Mouse (Mus musculus): Measurements from ENCODE around the gene Fars2. TPM values are rescaled to one million over a fixed set of nuclear protein-coding genes. Genes with fewer than 3 reads are reported as not detected.
"Not testable (repeated sequence)": the region's sequence is repeated elsewhere in the genome, so short reads cannot be mapped to it uniquely, and the experiment has no call there.

Fars2 gene
- polyA plus RNA-seq, 1 experiment from 2014 or later: 32.5 TPM

DNA sequence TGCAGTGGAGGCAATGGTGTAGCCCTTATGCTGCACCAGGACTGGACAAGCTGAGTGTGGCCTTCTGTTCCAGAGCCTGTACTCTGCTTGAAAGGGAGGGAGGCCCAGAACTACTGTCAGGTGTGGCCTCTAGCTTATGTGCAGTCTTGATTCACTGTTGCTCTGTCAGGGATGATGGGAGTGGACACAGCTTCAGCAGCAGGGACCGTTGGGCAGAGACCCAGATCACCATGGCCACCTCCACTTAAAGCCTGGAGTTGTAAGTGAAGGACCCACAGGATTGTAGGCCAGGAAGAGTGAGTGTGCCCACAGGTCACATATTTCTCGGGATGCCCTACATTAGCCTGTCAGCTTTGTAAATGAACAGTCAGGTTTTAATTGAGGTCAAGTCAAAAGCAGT lies 283.8 kb downstream of the Fars2 start:
- Histone ChIP-seq H3K9me3 (ENCODE audit: control insufficient read depth, low read length) (no peaks in the 10 kb centered on the region), H3K36me3 (ENCODE audit: control insufficient read depth, insufficient read depth, low read length) (no peaks in the 10 kb centered on the region), H3K27ac (replicated peaks; ENCODE audit: low read depth, low read length) (no peak overlapping the region), H3K4me1 (ENCODE audit: control insufficient read depth, insufficient read depth, low read length) (no peaks in the 10 kb centered on the region), H3K4me3 (ENCODE audit: low read depth, low read length) (no peak overlapping the region), H3K9ac (ENCODE audit: low read depth, low read length) (no peak overlapping the region), H3K4me2 (ENCODE audit: low read depth, low read length) (no peak overlapping the region), H3K27me3 (replicated peaks; ENCODE audit: control insufficient read depth, insufficient read depth, low read length) (no peaks in the 10 kb centered on the region)
- DNase-seq (ENCODE audit: low spot score) (no peak), ATAC-seq (ENCODE audit: low read depth) (no peak)
- WGBS: 63% methylated on average over 2 of the region's 2 CpGs

DNA sequence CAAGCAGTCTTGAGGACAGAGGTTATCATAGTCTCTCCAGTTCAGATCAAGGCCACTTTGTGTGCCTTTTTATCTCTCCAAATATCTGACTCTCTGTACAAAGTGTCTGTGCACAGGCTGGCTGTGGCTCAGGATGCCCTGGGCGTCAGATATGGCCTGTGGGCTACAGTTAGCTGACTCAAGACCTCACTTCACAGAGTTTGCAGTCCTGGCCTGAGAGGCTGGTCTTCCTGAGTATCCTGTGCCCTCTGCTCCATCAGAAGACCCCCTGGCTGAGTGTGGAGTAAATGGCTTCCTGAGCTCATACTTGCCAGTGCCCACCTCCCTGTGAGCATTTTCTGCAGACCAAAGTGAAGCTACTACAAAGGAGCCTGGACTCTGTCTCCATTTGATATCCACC lies 296.1 kb downstream of the Fars2 start:
- H3K9ac ChIP-seq (ENCODE audit: low read depth, low read length): no peak overlapping the region
- ATAC-seq (ENCODE audit: low read depth) (no peak), DNase-seq (ENCODE audit: low spot score) (no peak)
- H3K9me3 ChIP-seq (ENCODE audit: control insufficient read depth, low read length): no peaks in the 10 kb centered on the region
- H3K27ac ChIP-seq (replicated peaks; ENCODE audit: low read depth, low read length): no peak overlapping the region
- 92% methylated on average over 1 of the region's 1 CpGs for WGBS
- no peaks in the 10 kb centered on the region for H3K27me3 ChIP-seq (replicated peaks; ENCODE audit: control insufficient read depth, insufficient read depth, low read length)
- H3K4me2 ChIP-seq (ENCODE audit: low read depth, low read length): no peak overlapping the region
- no peak overlapping the region for H3K4me3 ChIP-seq (ENCODE audit: low read depth, low read length)
- no peaks in the 10 kb centered on the region for H3K4me1 ChIP-seq (ENCODE audit: control insufficient read depth, insufficient read depth, low read length)
- no peaks in the 10 kb centered on the region for H3K36me3 ChIP-seq (ENCODE audit: control insufficient read depth, insufficient read depth, low read length)

DNA sequence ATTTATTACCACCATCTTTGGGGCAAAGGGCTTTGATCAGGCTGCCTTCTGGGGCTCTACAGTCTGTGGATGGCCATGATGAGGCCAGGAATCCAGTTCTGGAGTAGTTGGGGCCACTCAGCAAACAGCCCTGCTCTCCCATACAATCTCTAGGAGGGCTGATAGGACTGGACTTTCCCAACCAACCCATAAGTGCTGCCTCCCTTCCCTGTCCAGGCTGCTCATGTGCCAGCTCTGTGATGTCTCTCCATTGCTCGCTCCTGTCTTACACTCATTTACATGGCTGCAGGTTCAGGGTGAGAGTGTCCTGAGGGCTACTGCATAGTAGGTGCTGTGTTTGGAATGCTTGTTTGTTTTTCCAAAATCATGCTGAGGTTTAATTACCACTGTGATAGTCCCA lies 298.0 kb downstream of the Fars2 start:
- 94% methylated on average over 1 of the region's 1 CpGs for WGBS
- no peak for ATAC-seq (ENCODE audit: low read depth)

DNA sequence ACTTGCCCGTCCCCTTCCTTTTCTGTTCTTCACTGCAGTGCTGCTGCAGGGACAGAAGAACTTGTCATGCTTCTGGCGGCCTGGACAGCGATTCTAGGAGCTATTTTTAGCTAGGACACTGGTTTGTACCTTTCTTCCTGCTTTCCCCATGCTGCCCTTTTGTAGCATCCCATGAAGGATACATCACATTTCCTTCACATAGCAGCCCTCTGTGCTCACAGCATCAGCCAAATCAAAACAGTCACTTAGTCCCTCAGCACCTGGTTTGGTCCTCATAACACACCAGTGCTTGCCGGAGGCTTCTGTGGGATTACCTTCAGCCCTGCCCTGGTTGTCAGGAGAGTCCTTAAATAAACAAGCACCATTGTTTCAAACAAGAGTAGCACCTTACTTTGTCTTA lies 299.3 kb downstream of the Fars2 start:
- no peaks in the 10 kb centered on the region for H3K27me3 ChIP-seq (replicated peaks; ENCODE audit: control insufficient read depth, insufficient read depth, low read length)
- H3K4me1 ChIP-seq (ENCODE audit: control insufficient read depth, insufficient read depth, low read length): no peaks in the 10 kb centered on the region
- H3K9me3 ChIP-seq (ENCODE audit: control insufficient read depth, low read length): no peaks in the 10 kb centered on the region
- H3K27ac ChIP-seq (replicated peaks; ENCODE audit: low read depth, low read length): no peak overlapping the region
- no peak overlapping the region for H3K9ac ChIP-seq (ENCODE audit: low read depth, low read length)
- no peaks in the 10 kb centered on the region for H3K36me3 ChIP-seq (ENCODE audit: control insufficient read depth, insufficient read depth, low read length)
- ATAC-seq (ENCODE audit: low read depth) (no peak), DNase-seq (ENCODE audit: low spot score) (no peak)
- H3K4me2 ChIP-seq (ENCODE audit: low read depth, low read length): no peak overlapping the region
- H3K4me3 ChIP-seq (ENCODE audit: low read depth, low read length): no peak overlapping the region
- WGBS: 49% methylated on average over 4 of the region's 4 CpGs

More for the DNA sequence above, 298.0 kb downstream of the Fars2 start:
- no peak overlapping the region for H3K4me3 ChIP-seq (ENCODE audit: low read depth, low read length)
- no peaks in the 10 kb centered on the region for H3K9me3 ChIP-seq (ENCODE audit: control insufficient read depth, low read length)
- no peaks in the 10 kb centered on the region for H3K36me3 ChIP-seq (ENCODE audit: control insufficient read depth, insufficient read depth, low read length)
- no peak overlapping the region for H3K9ac ChIP-seq (ENCODE audit: low read depth, low read length)
- H3K4me1 ChIP-seq (ENCODE audit: control insufficient read depth, insufficient read depth, low read length): no peaks in the 10 kb centered on the region
- H3K27ac ChIP-seq (replicated peaks; ENCODE audit: low read depth, low read length): no peak overlapping the region
- no peak for DNase-seq (ENCODE audit: low spot score)
- H3K27me3 ChIP-seq (replicated peaks; ENCODE audit: control insufficient read depth, insufficient read depth, low read length): no peaks in the 10 kb centered on the region
- H3K4me2 ChIP-seq (ENCODE audit: low read depth, low read length): no peak overlapping the region

DNA sequence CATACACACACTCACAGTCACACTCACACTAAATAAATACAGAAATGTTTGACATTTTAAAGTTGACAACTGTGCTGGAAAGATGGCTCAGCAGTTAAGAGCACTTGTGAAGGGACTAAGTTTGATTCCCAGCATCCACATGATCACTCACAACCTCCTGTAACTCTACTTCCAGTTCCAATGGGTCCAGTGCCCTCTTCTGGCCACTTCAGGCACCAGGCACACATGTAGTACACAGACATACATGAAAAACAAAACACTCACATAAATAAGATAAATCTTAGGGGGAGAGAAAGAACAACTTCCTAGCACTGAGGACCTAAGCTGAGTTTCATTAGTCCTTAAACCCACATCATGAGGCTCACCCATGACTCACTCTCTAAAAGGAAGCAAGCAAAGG lies 302.1 kb downstream of the Fars2 start:
- H3K36me3 ChIP-seq (ENCODE audit: control insufficient read depth, insufficient read depth, low read length): no peaks in the 10 kb centered on the region
- H3K4me3 ChIP-seq (ENCODE audit: low read depth, low read length): no peak overlapping the region
- no peaks in the 10 kb centered on the region for H3K4me1 ChIP-seq (ENCODE audit: control insufficient read depth, insufficient read depth, low read length)
- no peak overlapping the region for H3K9ac ChIP-seq (ENCODE audit: low read depth, low read length)
- no peaks in the 10 kb centered on the region for H3K27me3 ChIP-seq (replicated peaks; ENCODE audit: control insufficient read depth, insufficient read depth, low read length)
- H3K4me2 ChIP-seq (ENCODE audit: low read depth, low read length): no peak overlapping the region
- H3K27ac ChIP-seq (replicated peaks; ENCODE audit: low read depth, low read length): no peak overlapping the region
- DNase-seq (ENCODE audit: low spot score) (no peak), ATAC-seq (ENCODE audit: low read depth) (no peak)
- H3K9me3 ChIP-seq (ENCODE audit: control insufficient read depth, low read length): no peaks in the 10 kb centered on the region

DNA sequence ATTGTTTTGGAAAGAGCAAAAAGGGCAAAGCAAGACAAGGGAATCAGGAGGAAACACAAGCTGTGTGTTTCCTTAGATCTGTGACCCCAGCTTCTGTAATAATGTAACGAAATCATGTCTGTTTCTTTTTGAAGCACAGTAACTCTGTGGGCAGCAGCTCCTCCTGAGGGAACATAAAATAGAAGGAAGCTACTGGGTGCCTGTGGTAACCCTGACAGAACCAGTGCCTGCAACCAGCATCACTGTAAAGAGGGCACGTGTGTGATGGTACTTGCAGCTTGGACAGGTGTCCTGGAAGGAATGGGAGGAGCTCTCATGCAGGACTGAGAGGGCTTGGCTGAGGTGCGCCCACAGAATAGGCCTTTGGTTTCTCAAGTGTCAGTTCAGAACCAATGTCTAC lies 305.2 kb downstream of the Fars2 start:
- H3K36me3 ChIP-seq (ENCODE audit: control insufficient read depth, insufficient read depth, low read length): no peaks in the 10 kb centered on the region
- H3K4me3 ChIP-seq (ENCODE audit: low read depth, low read length): no peak overlapping the region
- no peaks in the 10 kb centered on the region for H3K9me3 ChIP-seq (ENCODE audit: control insufficient read depth, low read length)
- WGBS: 66% methylated on average over 3 of the region's 3 CpGs
- H3K9ac ChIP-seq (ENCODE audit: low read depth, low read length): no peak overlapping the region
- no peaks in the 10 kb centered on the region for H3K27me3 ChIP-seq (replicated peaks; ENCODE audit: control insufficient read depth, insufficient read depth, low read length)
- no peak for ATAC-seq (ENCODE audit: low read depth)
- H3K4me2 ChIP-seq (ENCODE audit: low read depth, low read length): no peak overlapping the region
- H3K4me1 ChIP-seq (ENCODE audit: control insufficient read depth, insufficient read depth, low read length): no peaks in the 10 kb centered on the region
- no peak overlapping the region for H3K27ac ChIP-seq (replicated peaks; ENCODE audit: low read depth, low read length)
- DNase-seq (ENCODE audit: low spot score): no peak

DNA sequence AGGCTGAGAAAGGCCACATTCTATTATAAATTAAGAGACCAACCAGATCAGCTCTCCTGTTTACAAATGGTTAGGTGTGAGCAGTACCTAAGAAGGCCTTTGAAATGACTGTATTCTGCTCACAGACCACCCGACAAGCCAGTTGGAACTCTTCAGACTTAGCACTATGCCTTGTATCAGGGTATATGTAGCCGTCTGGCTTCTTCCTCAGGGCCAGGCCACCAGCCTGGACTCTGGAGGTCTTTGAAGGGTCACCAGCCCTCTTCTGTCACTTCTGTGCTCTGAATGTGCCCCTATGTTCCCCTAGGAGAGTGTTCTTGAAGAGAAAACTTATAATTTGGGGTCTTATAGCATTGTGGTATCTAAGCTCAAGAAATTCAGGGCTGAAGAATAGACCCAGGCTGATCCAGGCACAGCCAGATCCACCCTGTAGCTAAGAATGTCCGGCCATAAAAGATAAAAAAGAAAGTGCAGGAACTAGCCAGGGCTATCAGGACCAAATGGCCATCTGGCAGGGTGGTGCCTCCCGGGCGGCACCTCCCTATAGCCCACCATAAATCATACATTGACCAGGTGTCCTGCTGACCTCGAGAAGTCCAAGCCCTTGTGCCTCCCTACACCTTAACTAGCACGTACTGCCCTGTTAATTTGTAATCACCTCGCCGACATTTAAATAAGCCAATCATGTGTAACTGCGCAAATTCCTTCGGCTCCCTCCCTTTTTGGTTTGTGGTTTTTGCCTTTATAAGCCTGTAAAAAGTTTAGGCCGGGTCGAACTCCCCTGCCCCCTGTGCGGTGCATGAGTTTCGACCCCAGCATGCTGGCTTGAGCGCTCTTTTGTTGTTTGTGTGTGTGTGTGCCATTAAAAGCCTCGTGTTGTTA lies 308.9 kb downstream of the Fars2 start:
- not testable (repeated sequence) for H3K4me1 ChIP-seq (ENCODE audit: control insufficient read depth, insufficient read depth, low read length); H3K27me3 ChIP-seq (replicated peaks; ENCODE audit: control insufficient read depth, insufficient read depth, low read length); H3K27ac ChIP-seq (replicated peaks; ENCODE audit: low read depth, low read length); H3K4me2 ChIP-seq (ENCODE audit: low read depth, low read length); H3K9me3 ChIP-seq (ENCODE audit: control insufficient read depth, low read length); ATAC-seq (ENCODE audit: low read depth); H3K36me3 ChIP-seq (ENCODE audit: control insufficient read depth, insufficient read depth, low read length); H3K4me3 ChIP-seq (ENCODE audit: low read depth, low read length); H3K9ac ChIP-seq (ENCODE audit: low read depth, low read length); DNase-seq (ENCODE audit: low spot score)
- 88% methylated on average over 17 of the region's 17 CpGs for WGBS

DNA sequence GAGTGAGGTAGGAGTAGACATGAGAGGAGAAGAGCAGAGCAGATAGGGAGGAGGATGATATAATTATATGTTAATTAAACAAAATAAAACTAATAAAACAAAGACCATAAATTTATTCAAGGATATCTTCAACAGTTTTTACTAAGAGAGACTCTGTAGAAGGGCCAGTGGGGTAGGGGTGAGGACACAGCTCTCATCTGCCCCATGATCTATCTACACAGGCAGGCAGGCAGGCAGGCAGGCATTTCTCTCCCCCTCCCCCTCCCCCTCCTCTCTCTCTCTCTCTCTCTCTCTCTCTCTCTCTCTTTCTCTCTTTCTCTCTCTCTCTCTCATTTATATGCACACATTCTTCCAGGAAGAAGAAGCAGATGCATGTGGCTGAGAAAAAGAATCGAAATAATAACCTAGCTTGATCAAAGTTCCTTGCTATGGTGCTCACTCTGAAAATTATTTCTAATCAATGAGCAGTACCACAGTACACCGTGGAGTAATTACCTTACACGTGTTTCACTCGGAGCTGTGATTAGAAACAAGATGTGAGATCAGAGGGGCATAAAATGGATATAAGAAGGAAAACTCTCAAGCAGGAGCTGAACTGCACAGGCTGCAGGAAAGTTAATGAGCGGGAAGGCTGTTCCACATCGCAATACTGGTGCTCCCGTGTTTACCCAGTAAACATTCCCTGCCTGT lies 312.4 kb downstream of the Fars2 start:
- no peak for DNase-seq (ENCODE audit: low spot score)
- no peak overlapping the region for H3K27ac ChIP-seq (replicated peaks; ENCODE audit: low read depth, low read length)
- no peak overlapping the region for H3K4me3 ChIP-seq (ENCODE audit: low read depth, low read length)
- H3K36me3 ChIP-seq (ENCODE audit: control insufficient read depth, insufficient read depth, low read length): no peaks in the 10 kb centered on the region
- no peaks in the 10 kb centered on the region for H3K4me1 ChIP-seq (ENCODE audit: control insufficient read depth, insufficient read depth, low read length)
- H3K4me2 ChIP-seq (ENCODE audit: low read depth, low read length): no peak overlapping the region
- ATAC-seq (ENCODE audit: low read depth): no peak
- no peak overlapping the region for H3K9ac ChIP-seq (ENCODE audit: low read depth, low read length)
- no peaks in the 10 kb centered on the region for H3K9me3 ChIP-seq (ENCODE audit: control insufficient read depth, low read length)
- whole genome bisulfite sequencing: 61% methylated on average over 7 of the region's 7 CpGs
- H3K27me3 ChIP-seq (replicated peaks; ENCODE audit: control insufficient read depth, insufficient read depth, low read length): no peaks in the 10 kb centered on the region

All from embryonic facial prominence, embryonic 14.5 days (tissue).